Mouse (Mus musculus) heart, postnatal 0 days (tissue): Measurements from ENCODE around the gene Aqp6. TPM values are rescaled to one million over a fixed set of nuclear protein-coding genes. Genes with fewer than 3 reads are reported as not detected.
A peak's percentile ranks its signal among the peaks of the same experiment; 100 is the strongest.

Source experiments
- ATAC-seq: fragments of 200-750 bp; cut with Nextera tagmentation; 2 replicates; pipeline ENCODE4 v1.8.0; 2017; ENCODE audit warnings: low read depth, moderate number of reproducible peaks, moderate library complexity; ENCODE audit not compliant: insufficient read depth
- DNase-seq: peaks from one replicate; pipeline ENCODE4 v3.0.0-alpha.2; 2016; ENCODE audit warnings: low spot score
- H3K27ac ChIP-seq: fragments of 300-500 bp; sonication (generic); 2 replicates; pipeline ENCODE4 v1.5.1; 2014; ENCODE audit warnings: low read depth, mild to moderate bottlenecking
- H3K27me3 ChIP-seq: fragments of 300-500 bp; sonication (generic); 2 replicates; pipeline ENCODE4 v1.6.1; 2014; ENCODE audit warnings: low read length, mixed read lengths; ENCODE audit not compliant: control insufficient read depth, insufficient read depth
- H3K36me3 ChIP-seq: fragments of 300-500 bp; sonication (generic); replicated peaks from 2 replicates; pipeline ENCODE4 v1.6.1; 2014; ENCODE audit warnings: low read length, mixed read lengths; ENCODE audit not compliant: control insufficient read depth, insufficient read depth
- H3K4me1 ChIP-seq: fragments of 300-500 bp; sonication (generic); 2 replicates; pipeline ENCODE4 v1.6.1; 2014; ENCODE audit warnings: antibody characterized with exemption; ENCODE audit not compliant: control insufficient read depth, insufficient read depth
- H3K4me2 ChIP-seq: fragments of 300-500 bp; sonication (generic); 2 replicates; pipeline ENCODE4 v1.6.1; 2014; ENCODE audit warnings: low read depth, mild to moderate bottlenecking, low read length, moderate library complexity
- H3K4me3 ChIP-seq: fragments of 300-500 bp; sonication (generic); 2 replicates; pipeline ENCODE4 v1.5.1; 2014; ENCODE audit warnings: low read depth, low read length
- H3K9ac ChIP-seq: fragments of 300-500 bp; sonication (generic); replicated peaks from 2 replicates; pipeline ENCODE4 v1.6.1; 2014; ENCODE audit warnings: low read depth, low read length, mixed read lengths
- H3K9me3 ChIP-seq: fragments of 300-500 bp; sonication (generic); replicated peaks from 2 replicates; pipeline ENCODE4 v1.6.1; 2016; ENCODE audit warnings: low read length; ENCODE audit not compliant: control insufficient read depth
- CTCF ChIP-seq: IDR thresholded peaks from 2 replicates; pipeline ENCODE4 v1.5.1; 2016; ENCODE audit warnings: antibody characterized with exemption, control low read depth, low read depth
- EP300 ChIP-seq: IDR thresholded peaks from 2 replicates; pipeline ENCODE4 v1.6.1; 2016; ENCODE audit warnings: antibody characterized with exemption, low read depth
- WGBS: fragments of 180-500 bp; shearing (Covaris S2); extraction: QIAGEN DNeasy Blood & Tissue Kit; methylation state at CpG from one replicate; pipeline ENCODE4 v1.1.7; 2014; 5-methylcytosine and 5-hydroxymethylcytosine counted together
- polyA plus RNA-seq: library from polyadenylated mRNA; unstranded; fragments of >200 nt; fragmentation: Nextera tagmentation; extraction: Ambion mirVana; gene quantifications from 2 replicates; pipeline ENCODE4 v1.2.1, GENCODE M21; 2015
- total RNA-seq: library from RNA; depleted of rRNA; stranded (reverse); fragments of >200 nt; gene quantifications from 2 replicates; pipeline ENCODE4 v1.2.3, GENCODE M21; 2014; ENCODE audit warnings: low replicate concordance

Gene Aqp6
- total and polyA plus RNA-seq, 2 experiments from 2014 or later: not detected

- ATAC-seq (no peak), DNase-seq (no peak)
- Histone ChIP-seq H3K4me1 (no peaks in the 10 kb centered on the region), H3K9ac (no peak overlapping the region), H3K4me2 (no peak overlapping the region), H3K27ac (no peak overlapping the region), H3K9me3 (no peaks in the 10 kb centered on the region), H3K4me3 (no peak overlapping the region), H3K27me3 (0 out of 2 replicates have a peak, but pooled peaks cover 13% of the 10 kb centered on the region), H3K36me3 (no peaks in the 10 kb centered on the region)
- TF ChIP-seq CTCF (no peak), EP300 (no peak)
- 36% methylated on average over 5 of the region's 5 CpGs for WGBS
These were observed 5.3 kb downstream of the Aqp6 start for GRCm38 (mm10) chr15:99606515-99606914.

DNA sequence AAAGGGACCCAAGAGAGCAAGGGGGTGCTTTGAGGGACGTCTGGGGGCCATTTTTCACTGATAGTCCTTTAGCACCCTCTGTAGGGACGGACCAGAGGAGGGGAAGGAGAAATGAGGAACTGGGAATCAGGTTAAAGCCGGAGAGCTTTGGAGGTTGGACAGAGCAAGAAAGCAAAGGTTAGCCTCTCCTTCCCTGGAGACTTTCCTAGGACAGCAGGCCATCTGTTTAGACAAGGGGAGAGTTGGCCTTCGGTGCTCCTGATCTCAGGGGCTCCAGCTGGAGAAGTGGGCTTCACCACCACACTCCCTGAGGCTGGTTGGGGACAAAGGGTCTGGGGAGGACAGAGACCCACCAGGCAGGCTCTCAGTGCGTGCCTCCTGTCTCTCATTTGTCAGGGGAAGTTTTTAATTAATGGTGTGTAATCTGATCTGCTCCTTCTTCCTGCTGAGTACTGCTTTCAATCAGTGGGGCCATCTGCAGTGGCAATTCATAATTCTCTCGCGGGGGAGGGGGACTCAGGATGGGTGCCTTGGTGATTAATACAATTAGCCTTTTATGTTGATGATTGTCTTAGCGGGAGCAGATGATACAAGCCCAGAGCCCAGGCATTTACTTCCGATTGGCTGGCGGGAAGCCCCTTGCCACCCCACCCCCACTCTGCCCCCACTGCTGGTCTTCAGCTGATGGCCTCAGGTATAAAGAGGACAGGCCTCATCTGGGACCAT lies 6.4 kb downstream of the Aqp6 start:
- WGBS: 44% methylated on average over 10 of the region's 10 CpGs
- ATAC-seq: no peak

GRCm38 (mm10) chr15:99608382-99609125 lies 7.4 kb downstream of the Aqp6 start:
- H3K9me3 ChIP-seq: peaks cover 3% of the 10 kb centered on the region; the same call in 1 of the 2 replicates
- DNase-seq (no peak), ATAC-seq (no peak)
- TF ChIP-seq CTCF: no peak
- H3K4me3 ChIP-seq: no peak overlapping the region
- no peak overlapping the region for H3K27ac ChIP-seq
- no peak overlapping the region for H3K4me2 ChIP-seq
- 73% methylated on average over 13 of the region's 13 CpGs for WGBS
- H3K27me3 ChIP-seq: peaks cover 22% of the 10 kb centered on the region
- no peaks in the 10 kb centered on the region for H3K36me3 ChIP-seq
- no peaks in the 10 kb centered on the region for H3K4me1 ChIP-seq
- H3K9ac ChIP-seq: no peak overlapping the region

More for the DNA sequence above, 6.4 kb downstream of the Aqp6 start:
- no peak for DNase-seq
- H3K36me3 ChIP-seq: no peaks in the 10 kb centered on the region
- H3K9ac ChIP-seq: no peak overlapping the region
- H3K27me3 ChIP-seq: 0 out of 2 replicates have a peak, but pooled peaks cover 18% of the 10 kb centered on the region
- no peak overlapping the region for H3K4me3 ChIP-seq
- TF ChIP-seq CTCF: no peak
- TF ChIP-seq EP300: no peak
- H3K4me1 ChIP-seq: no peaks in the 10 kb centered on the region
- H3K27ac ChIP-seq: no peak overlapping the region
- no peak overlapping the region for H3K4me2 ChIP-seq
- H3K9me3 ChIP-seq: peaks cover 2% of the 10 kb centered on the region; the same call in 1 of the 2 replicates

GRCm38 (mm10) chr15:99611563-99611962 lies 10.4 kb downstream of the Aqp6 start:
- Histone ChIP-seq H3K27me3 (peaks cover 32% of the 10 kb centered on the region), H3K4me1 (peaks cover 10% of the 10 kb centered on the region), H3K36me3 (no peaks in the 10 kb centered on the region), H3K27ac (no peak overlapping the region), H3K9me3 (peaks cover 3% of the 10 kb centered on the region; the same call in 1 of the 2 replicates), H3K4me3 (no peak overlapping the region), H3K4me2 (no peak overlapping the region), H3K9ac (no peak overlapping the region)
- WGBS: 32% methylated on average over 7 of the region's 7 CpGs
- TF ChIP-seq EP300 (no peak), CTCF (no peak)
- ATAC-seq (no peak), DNase-seq (no peak)

DNA sequence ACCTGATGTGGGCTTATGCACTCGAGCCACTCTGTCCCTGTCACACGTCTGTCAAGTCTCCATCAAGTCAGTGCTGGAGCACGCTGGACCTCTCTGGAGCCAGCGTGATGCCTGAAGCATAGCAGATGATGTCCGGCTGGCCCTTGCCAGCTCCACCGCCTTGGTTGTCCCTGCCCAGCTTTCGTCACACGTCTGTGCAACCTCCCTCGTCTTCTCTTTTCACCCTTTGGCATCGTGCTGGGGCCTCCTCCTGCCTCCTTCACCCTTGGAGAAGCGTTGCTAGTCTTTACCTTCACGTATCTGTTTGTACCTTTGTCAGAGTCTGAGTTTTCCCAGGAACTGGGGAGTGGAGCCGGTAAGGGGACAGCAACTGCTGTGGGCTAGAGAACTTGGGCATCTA lies 13.1 kb downstream of the Aqp6 start:
- WGBS: 37% methylated on average over 13 of the region's 13 CpGs
- Histone ChIP-seq H3K4me2 (peak overlapping the region; percentile 30; the same call in 1 of the 2 replicates), H3K27me3 (peaks cover 28% of the 10 kb centered on the region), H3K4me1 (peaks cover 10% of the 10 kb centered on the region), H3K9ac (no peak overlapping the region), H3K36me3 (no peaks in the 10 kb centered on the region), H3K4me3 (no peak overlapping the region), H3K27ac (no peak overlapping the region), H3K9me3 (peaks cover 3% of the 10 kb centered on the region; the same call in 1 of the 2 replicates)
- DNase-seq (no peak), ATAC-seq (no peak)
- no peak for TF ChIP-seq EP300
- TF ChIP-seq CTCF: no peak
